In the genomic region with DNA sequence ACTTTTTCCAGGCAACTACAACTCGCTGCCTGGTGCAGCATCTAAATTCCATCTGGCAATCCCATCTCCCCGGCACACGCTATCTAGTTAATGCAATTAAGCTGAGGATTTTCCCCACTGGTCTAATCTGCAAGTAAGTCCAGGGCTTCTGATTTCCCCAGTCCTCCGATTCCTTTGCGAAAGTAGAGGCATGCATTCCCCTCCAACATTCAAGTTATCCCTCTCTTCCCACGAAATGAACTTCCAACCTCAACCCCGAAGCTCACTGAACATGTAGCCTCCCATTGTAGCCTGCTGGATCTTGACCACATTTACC, we compare ENCODE assay signal across 8 mouse cellular contexts. TPM values are rescaled to one million over a fixed set of nuclear protein-coding genes. Genes with fewer than 3 reads are reported as not detected.
DNase-seq lines count a peak whose midpoint lies in the region; ATAC-seq and TF ChIP-seq lines count a peak whose summit lies in the region.

No protein-coding gene starts in this region.

- H3K4me1 ChIP-seq in E14TG2a.4 (replicated peaks; ENCODE audit: low read depth, low read length): peaks cover 64% of the 10 kb centered on the region
- peaks cover 21% of the 10 kb centered on the region for H3K4me1 ChIP-seq in forebrain, embryonic 14.5 days (ENCODE audit: control insufficient read depth, insufficient read depth, low read length)
- peaks cover 11% of the 10 kb centered on the region for H3K4me1 ChIP-seq in liver, embryonic 15.5 days (replicated peaks)

- WGBS in forebrain, embryonic 14.5 days: under 1% methylated on average over 7 of the region's 7 CpGs
- under 1% methylated on average over 7 of the region's 7 CpGs for WGBS in liver, embryonic 15.5 days (ENCODE audit: insufficient replicate concordance)

- peak overlapping the region; percentile 78 for H3K4me3 ChIP-seq in E14TG2a.4 (replicated peaks; ENCODE audit: low read length)
- H3K4me3 ChIP-seq in forebrain, embryonic 14.5 days (ENCODE audit: low read depth, low read length): peak overlapping the region; percentile 77
- peak overlapping the region; percentile 31 for H3K4me3 ChIP-seq in liver, embryonic 15.5 days (replicated peaks)

- peak overlapping the region; percentile 93 for H3K9ac ChIP-seq in forebrain, embryonic 14.5 days (ENCODE audit: low read length)
- H3K9ac ChIP-seq in liver, embryonic 15.5 days: no peak overlapping the region

- peak overlapping the region; percentile 90 for H3K27ac ChIP-seq in forebrain, embryonic 14.5 days (ENCODE audit: low read depth, low read length)
- H3K27ac ChIP-seq in liver, embryonic 15.5 days (replicated peaks): no peak overlapping the region

- peak; percentile 53 for DNase-seq in embryo, embryonic 10.5 days (ENCODE audit: low spot score)
- no peak for DNase-seq in embryo, embryonic 11 days
- DNase-seq in forebrain, embryonic 14.5 days (ENCODE audit: low spot score): peak; percentile 71
- DNase-seq in thymus, postnatal 25 days: no peak
- no peak for DNase-seq in frontal cortex, postnatal 10 days (ENCODE audit: low spot score in 2 of 2)
- no peak for DNase-seq in layer of hippocampus, adult 9-10 months (ENCODE audit: low spot score)

- no peaks in the 10 kb centered on the region for H3K9me3 ChIP-seq in E14TG2a.4 (ENCODE audit: low read length)
- H3K9me3 ChIP-seq in forebrain, embryonic 14.5 days (replicated peaks; ENCODE audit: control insufficient read depth, low read length): no peaks in the 10 kb centered on the region
- no peaks in the 10 kb centered on the region for H3K9me3 ChIP-seq in liver, embryonic 15.5 days (replicated peaks)

- H3K27me3 ChIP-seq in E14TG2a.4 (ENCODE audit: insufficient read depth, low read length): peaks cover 38% of the 10 kb centered on the region
- 0 out of 2 replicates have a peak, but pooled peaks cover 3% of the 10 kb centered on the region for H3K27me3 ChIP-seq in forebrain, embryonic 14.5 days (replicated peaks; ENCODE audit: control insufficient read depth, insufficient read depth, low read length)
- H3K27me3 ChIP-seq in liver, embryonic 15.5 days: peaks cover 77% of the 10 kb centered on the region

- peak overlapping the region; percentile 97 for H3K4me2 ChIP-seq in forebrain, embryonic 14.5 days (ENCODE audit: low read length)
- H3K4me2 ChIP-seq in liver, embryonic 15.5 days: peak overlapping the region; percentile 59

- no peak for ATAC-seq in forebrain, embryonic 14.5 days
- ATAC-seq in liver, embryonic 15.5 days (ENCODE audit: insufficient read depth): no peak

- H3K36me3 ChIP-seq in E14TG2a.4 (ENCODE audit: insufficient read depth, low read length): no peaks in the 10 kb centered on the region
- no peaks in the 10 kb centered on the region for H3K36me3 ChIP-seq in forebrain, embryonic 14.5 days (ENCODE audit: control insufficient read depth, insufficient read depth, low read length)
- H3K36me3 ChIP-seq in liver, embryonic 15.5 days (replicated peaks): no peaks in the 10 kb centered on the region

- no peak for TF ChIP-seq CTCF in E14TG2a.4 (conservative IDR thresholded peaks at IDR 0.05; ENCODE audit: low read length)

RNA-seq across cellular contexts. Expression of gene Elavl2, which starts 25.3 kb away (rescaled TPM):
- 134 and 140 TPM in 2 replicates for polyA plus RNA-seq in forebrain, embryonic 14.5 days (2014; fragmentation: Nextera tagmentation; extraction: Ambion mirVana)
- 0.20 and 0.22 TPM in 2 replicates for polyA plus RNA-seq in liver, embryonic 15.5 days (2015; fragmentation: Nextera tagmentation; extraction: Ambion mirVana)

Comparison
In these comparisons a context has a peak if more than half of its experiments do, and no peak if none do; other contexts are left out.
1. DNase-seq: peak in embryo, embryonic 10.5 days (single experiment) and forebrain, embryonic 14.5 days (single experiment); none in embryo, embryonic 11 days (single experiment), thymus, postnatal 25 days (single experiment), frontal cortex, postnatal 10 days (0 of 2) and layer of hippocampus, adult 9-10 months (single experiment).
2. RNA of gene Elavl2, which starts 25.3 kb away (polyA plus RNA-seq): 134 to 140 TPM in forebrain, embryonic 14.5 days; 0.20 to 0.22 TPM in liver, embryonic 15.5 days; every median in the first group is over 100 times any median in the second.
3. Peak in every context shown above with its lines, with median percentiles within 50 percentile points of each other: H3K4me3 ChIP-seq.